Mouse (Mus musculus) olfactory bulb, adult 2 months (tissue): ENCODE results near the gene Manea. TPM values are rescaled to one million over a fixed set of nuclear protein-coding genes. Genes with fewer than 3 reads are reported as not detected.

ENCODE experiments used
- H3K27ac ChIP-seq: fragments of 200-500 bp; 2 replicates; pipeline ENCODE4 v1.5.1; 2012; ENCODE audit warnings: low read depth, low read length; ENCODE audit not compliant: insufficient read depth
- H3K4me1 ChIP-seq: fragments of 200-500 bp; 2 replicates; pipeline ENCODE4 v1.6.1; 2012; ENCODE audit warnings: low read length; ENCODE audit not compliant: control insufficient read depth, insufficient read depth
- H3K4me3 ChIP-seq: fragments of 200-500 bp; 2 replicates; pipeline ENCODE4 v1.5.1; 2012; ENCODE audit warnings: mild to moderate bottlenecking, low read depth, low read length, moderate library complexity; ENCODE audit not compliant: insufficient read depth
- CTCF ChIP-seq: fragments of 200-500 bp; IDR thresholded peaks from 2 replicates; pipeline ENCODE4 v1.5.1; 2012; ENCODE audit warnings: low read depth, mild to moderate bottlenecking, low read length, moderate library complexity; ENCODE audit not compliant: insufficient read depth
- POLR2A ChIP-seq: fragments of 200-500 bp; IDR thresholded peaks from 2 replicates; pipeline ENCODE4 v1.6.1; 2012; ENCODE audit warnings: mild to moderate bottlenecking, low read depth, low read length, moderate library complexity; ENCODE audit not compliant: insufficient read depth
- WGBS: fragments of 180-500 bp; shearing (Covaris S2); methylation state at CpG from one replicate; pipeline ENCODE4 v1.1.7; 2018; 5-methylcytosine and 5-hydroxymethylcytosine counted together
- polyA plus RNA-seq: library from polyadenylated mRNA; stranded (reverse); fragments of >200 nt; gene quantifications from 2 replicates; pipeline ENCODE4 v1.2.4, GENCODE M21; 2012; ENCODE audit warnings: low replicate concordance; ENCODE audit not compliant: missing spikeins, insufficient read depth, insufficient read length

Gene Manea
- polyA plus RNA-seq, 1 experiment = not detected

DNA sequence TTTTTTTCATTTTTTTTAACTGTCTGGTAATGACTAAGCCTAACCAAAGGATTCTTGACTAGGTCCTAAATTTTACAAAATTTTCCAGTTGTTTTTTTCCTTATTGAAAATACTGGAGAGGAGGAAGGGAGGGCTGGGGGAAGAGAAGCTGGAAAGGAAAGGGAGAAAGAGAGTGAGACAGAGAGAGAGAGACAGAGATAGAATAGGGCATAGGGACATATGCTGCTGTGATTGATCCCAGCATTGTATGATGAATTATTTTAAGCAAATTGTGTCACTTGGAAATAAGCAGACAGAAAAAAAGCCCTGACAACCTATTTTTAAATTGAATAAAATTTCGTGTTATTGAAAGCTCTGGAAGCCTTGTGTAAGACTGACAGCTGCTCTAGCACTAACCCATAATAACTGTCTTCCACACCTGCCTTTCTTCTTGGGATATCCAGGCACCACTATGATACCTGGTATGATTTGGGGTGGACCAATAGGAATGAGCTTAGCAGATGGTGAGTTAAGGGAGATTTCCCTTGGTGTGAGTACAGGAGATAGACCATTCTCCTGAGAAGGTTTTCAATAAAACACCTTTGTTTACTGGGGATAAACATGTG lies 69.5 kb downstream of the Manea start:
- Histone ChIP-seq H3K4me3 (no peak overlapping the region), H3K4me1 (no peaks in the 10 kb centered on the region), H3K27ac (no peak overlapping the region)
- 60% methylated on average over 1 of the region's 1 CpGs for WGBS
- no peak for TF ChIP-seq POLR2A
- TF ChIP-seq CTCF = no peak

DNA sequence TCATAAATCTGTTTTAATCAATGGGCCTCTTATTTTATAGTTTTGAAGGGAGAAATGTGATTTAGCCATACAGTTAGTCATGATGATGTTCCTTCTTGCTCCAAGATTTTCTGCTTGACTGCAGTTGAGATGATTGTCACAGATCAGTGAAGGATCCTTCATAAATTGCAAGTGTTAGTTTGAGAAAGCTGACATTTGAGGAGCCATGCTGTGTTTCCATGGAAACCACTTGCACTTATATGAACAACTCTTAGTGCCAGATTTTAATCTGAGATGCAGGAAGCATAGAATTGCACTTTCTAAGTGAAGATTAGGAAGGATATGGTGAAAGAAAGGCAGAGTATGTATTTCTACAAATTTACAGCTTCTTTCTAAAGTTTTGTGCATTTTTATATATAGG lies 70.4 kb downstream of the Manea start:
- no peaks in the 10 kb centered on the region for H3K4me1 ChIP-seq
- TF ChIP-seq CTCF (no peak), POLR2A (no peak)
- H3K4me3 ChIP-seq = no peak overlapping the region
- H3K27ac ChIP-seq = no peak overlapping the region

DNA sequence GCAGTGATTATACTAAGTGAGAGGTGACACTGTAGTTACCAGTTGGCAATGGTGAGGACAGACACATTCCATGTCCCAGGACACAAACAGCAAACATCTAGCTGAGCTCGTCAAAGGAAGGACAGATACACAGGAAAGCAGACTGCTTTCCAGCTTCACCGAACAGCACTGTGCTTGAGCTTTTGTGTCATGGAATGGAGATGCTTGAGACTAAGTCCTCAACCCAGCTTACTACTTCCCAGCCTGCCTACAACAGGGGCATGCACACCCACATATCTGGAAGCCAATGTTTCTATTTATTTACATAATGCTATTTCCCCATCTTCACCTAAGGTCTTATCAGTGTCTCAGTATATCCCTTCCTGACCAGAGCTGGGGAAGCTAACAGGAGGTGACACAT lies 70.9 kb downstream of the Manea start:
- no peaks in the 10 kb centered on the region for H3K4me1 ChIP-seq
- WGBS = 85% methylated on average over 2 of the region's 2 CpGs
- no peak overlapping the region for H3K4me3 ChIP-seq
- H3K27ac ChIP-seq = no peak overlapping the region
- TF ChIP-seq POLR2A (no peak), CTCF (no peak)
